Mouse (Mus musculus) ovary, adult 18-20 months (tissue): Measurements from ENCODE around the gene Krtap24-1.

Source experiments
- DNase-seq: peaks from one replicate; pipeline ENCODE4 v3.0.0; 2022; ENCODE audit warnings: low spot score, mixed read lengths

Krtap24-1 gene

GRCm38 (mm10) chr16:88563045-88563913 lies 48.8 kb downstream of the Krtap24-1 start, which contains the start of gene Cldn8:
Cldn8 (minus strand) TSS chr16:88563183.
- no peak for DNase-seq

GRCm38 (mm10) chr16:88561617-88562164 lies 50.4 kb downstream of the Krtap24-1 start:
- DNase-seq, result no peak
